Mouse (Mus musculus) lung, postnatal 0 days (tissue): ENCODE data around the gene Cd86. TPM values are rescaled to one million over a fixed set of nuclear protein-coding genes. Genes with fewer than 3 reads are reported as not detected.
A peak's percentile ranks its signal among the peaks of the same experiment; 100 is the strongest.

Source experiments
- ATAC-seq: fragments of 200-750 bp; cut with Nextera tagmentation; 2 replicates; pipeline ENCODE4 v1.8.0; 2017; ENCODE audit warnings: moderate library complexity
- DNase-seq: peaks from one replicate; pipeline ENCODE4 v3.0.0-alpha.2; 2016; ENCODE audit warnings: low spot score
- H3K27ac ChIP-seq: fragments of 300-500 bp; sonication (generic); 2 replicates; pipeline ENCODE4 v1.5.1; 2014; ENCODE audit warnings: antibody characterized with exemption, mild to moderate bottlenecking, low read length, mixed read lengths
- H3K27me3 ChIP-seq: fragments of 300-500 bp; sonication (generic); replicated peaks from 2 replicates; pipeline ENCODE4 v1.6.1; 2014; ENCODE audit warnings: low read length, mixed read lengths; ENCODE audit not compliant: insufficient read depth
- H3K36me3 ChIP-seq: fragments of 300-500 bp; sonication (generic); 2 replicates; pipeline ENCODE4 v1.6.1; 2014; ENCODE audit warnings: low read length, mixed read lengths; ENCODE audit not compliant: insufficient read depth
- H3K4me1 ChIP-seq: fragments of 300-500 bp; sonication (generic); 2 replicates; pipeline ENCODE4 v1.6.1; 2014; ENCODE audit warnings: antibody characterized with exemption, low read depth, low read length, mixed read lengths; ENCODE audit not compliant: insufficient read depth
- H3K4me2 ChIP-seq: fragments of 300-500 bp; sonication (generic); replicated peaks from 2 replicates; pipeline ENCODE4 v1.6.1; 2014; ENCODE audit warnings: low read depth, mild to moderate bottlenecking, low read length, moderate library complexity, mixed read lengths
- H3K4me3 ChIP-seq: fragments of 300-500 bp; sonication (generic); 2 replicates; pipeline ENCODE4 v1.5.1; 2014; ENCODE audit warnings: low read depth, low read length
- H3K9ac ChIP-seq: fragments of 300-500 bp; sonication (generic); replicated peaks from 2 replicates; pipeline ENCODE4 v1.6.1; 2014; ENCODE audit warnings: low read depth, mild to moderate bottlenecking
- H3K9me3 ChIP-seq: fragments of 300-500 bp; sonication (generic); 2 replicates; pipeline ENCODE4 v1.6.1; 2016; ENCODE audit warnings: low read length, mixed read lengths
- CTCF ChIP-seq: IDR thresholded peaks from 2 replicates; pipeline ENCODE4 v1.5.1; 2016; ENCODE audit warnings: antibody characterized with exemption, mild to moderate bottlenecking
- EP300 ChIP-seq: IDR thresholded peaks from 2 replicates; pipeline ENCODE4 v1.6.1; 2016; ENCODE audit warnings: antibody characterized with exemption, mild to moderate bottlenecking, control low read depth
- WGBS: fragments of 180-500 bp; shearing (Covaris S2); extraction: QIAGEN DNeasy Blood & Tissue Kit; methylation state at CpG from one replicate; pipeline ENCODE4 v1.1.7; 2014; 5-methylcytosine and 5-hydroxymethylcytosine counted together
- polyA plus RNA-seq: library from polyadenylated mRNA; unstranded; fragments of >200 nt; fragmentation: Nextera tagmentation; extraction: Ambion mirVana; gene quantifications from 2 replicates; pipeline ENCODE4 v1.2.1, GENCODE M21; 2015

Gene Cd86
- polyA plus RNA-seq, 1 experiment from 2014 or later, result 2.6 TPM

DNA sequence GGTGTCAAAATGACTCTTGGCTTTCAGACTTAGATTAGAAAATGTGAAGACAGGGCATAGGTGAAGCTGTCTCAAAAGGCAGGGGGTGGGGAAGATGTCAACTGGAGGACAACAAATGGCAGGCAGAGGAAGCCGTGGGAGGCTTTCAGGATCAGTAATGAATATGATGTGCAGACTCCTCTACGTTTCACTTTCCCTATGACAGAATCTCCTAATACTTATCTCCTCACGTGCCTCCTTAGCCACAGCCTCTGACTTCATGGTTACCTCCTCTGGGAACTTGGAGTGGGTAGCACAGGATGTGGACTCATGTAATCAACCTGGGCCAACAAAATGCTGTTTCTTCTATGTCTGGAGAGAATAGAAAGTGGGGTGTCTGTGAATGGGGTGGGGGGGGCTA lies 63.2 kb downstream of the Cd86 start:
- WGBS, result 66% methylated on average over 3 of the region's 3 CpGs
- Histone ChIP-seq H3K4me2 (no peak overlapping the region), H3K27ac (no peak overlapping the region), H3K9ac (no peak overlapping the region), H3K9me3 (no peaks in the 10 kb centered on the region), H3K36me3 (no peaks in the 10 kb centered on the region), H3K27me3 (no peaks in the 10 kb centered on the region), H3K4me3 (no peak overlapping the region), H3K4me1 (no peaks in the 10 kb centered on the region)
- no peak for TF ChIP-seq CTCF
- no peak for TF ChIP-seq EP300
- no peak for DNase-seq
- ATAC-seq, result no peak

GRCm38 (mm10) chr16:36598265-36598664 lies 67.6 kb downstream of the Cd86 start:
- no peak for TF ChIP-seq CTCF
- TF ChIP-seq EP300, result no peak
- Histone ChIP-seq H3K36me3 (no peaks in the 10 kb centered on the region), H3K27me3 (no peaks in the 10 kb centered on the region), H3K4me1 (no peaks in the 10 kb centered on the region), H3K9ac (no peak overlapping the region), H3K4me3 (no peak overlapping the region), H3K4me2 (no peak overlapping the region), H3K9me3 (no peaks in the 10 kb centered on the region), H3K27ac (no peak overlapping the region)
- ATAC-seq (no peak), DNase-seq (no peak)
- 72% methylated on average over 4 of the region's 4 CpGs for WGBS

GRCm38 (mm10) chr16:36596671-36597410 lies 69.0 kb downstream of the Cd86 start:
- Histone ChIP-seq H3K27ac (no peak overlapping the region), H3K4me3 (no peak overlapping the region), H3K9ac (no peak overlapping the region), H3K9me3 (no peaks in the 10 kb centered on the region), H3K36me3 (no peaks in the 10 kb centered on the region), H3K4me2 (no peak overlapping the region), H3K4me1 (no peaks in the 10 kb centered on the region), H3K27me3 (no peaks in the 10 kb centered on the region)
- ATAC-seq (no peak), DNase-seq (no peak)
- WGBS, result 89% methylated on average over 10 of the region's 10 CpGs
- TF ChIP-seq CTCF, result no peak
- TF ChIP-seq EP300, result no peak

DNA sequence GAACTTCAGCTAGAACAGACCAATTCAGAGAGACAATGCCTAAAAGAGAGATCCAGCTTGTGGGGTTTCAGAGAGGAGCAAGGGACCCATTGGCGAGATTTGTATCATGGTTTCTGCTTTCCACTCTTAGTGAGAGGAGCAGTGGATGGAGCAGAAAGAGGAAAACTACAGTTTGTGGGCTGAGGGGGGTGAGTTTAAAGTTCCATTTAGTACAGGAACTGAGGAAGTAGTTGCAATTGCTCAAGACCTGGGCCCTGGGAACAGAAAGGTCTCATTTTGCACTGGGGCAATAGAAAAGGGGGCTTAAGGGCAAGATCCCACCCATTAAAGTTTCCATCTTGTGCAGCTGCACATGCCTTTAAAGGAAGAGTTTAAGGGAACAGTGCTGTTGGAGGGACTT lies 76.0 kb downstream of the Cd86 start:
- WGBS, result 68% methylated on average over 1 of the region's 1 CpGs
- Histone ChIP-seq H3K36me3 (no peaks in the 10 kb centered on the region), H3K9me3 (no peaks in the 10 kb centered on the region), H3K4me1 (no peaks in the 10 kb centered on the region), H3K4me2 (no peak overlapping the region), H3K27me3 (no peaks in the 10 kb centered on the region), H3K4me3 (no peak overlapping the region), H3K9ac (no peak overlapping the region), H3K27ac (no peak overlapping the region)
- TF ChIP-seq EP300 (no peak), CTCF (no peak)
- DNase-seq (no peak), ATAC-seq (no peak)

GRCm38 (mm10) chr16:36587971-36588370 lies 77.9 kb downstream of the Cd86 start:
- ATAC-seq (no peak), DNase-seq (peak; percentile 6)
- WGBS, result 44% methylated on average over 4 of the region's 4 CpGs
- no peaks in the 10 kb centered on the region for H3K27me3 ChIP-seq
- H3K36me3 ChIP-seq, result no peaks in the 10 kb centered on the region
- H3K4me1 ChIP-seq, result no peaks in the 10 kb centered on the region
- no peak overlapping the region for H3K9ac ChIP-seq
- TF ChIP-seq CTCF, result no peak
- no peak for TF ChIP-seq EP300
- no peak overlapping the region for H3K27ac ChIP-seq
- no peak overlapping the region for H3K4me2 ChIP-seq
- no peak overlapping the region for H3K4me3 ChIP-seq
- H3K9me3 ChIP-seq, result no peaks in the 10 kb centered on the region

- Histone ChIP-seq H3K4me2 (no peak overlapping the region), H3K27me3 (no peaks in the 10 kb centered on the region), H3K27ac (no peak overlapping the region), H3K9ac (no peak overlapping the region), H3K36me3 (no peaks in the 10 kb centered on the region), H3K4me1 (no peaks in the 10 kb centered on the region), H3K9me3 (no peaks in the 10 kb centered on the region), H3K4me3 (no peak overlapping the region)
- ATAC-seq, result no peak
- no peak for DNase-seq
- no peak for TF ChIP-seq CTCF
- no peak for TF ChIP-seq EP300
- WGBS, result 63% methylated on average over 3 of the region's 3 CpGs
Measured at GRCm38 (mm10) chr16:36582073-36582472, 83.8 kb downstream of the Cd86 start.
